Mouse (Mus musculus): Measurements from ENCODE around the gene Gm6793. TPM values are rescaled to one million over a fixed set of nuclear protein-coding genes. Genes with fewer than 3 reads are reported as not detected.
A peak's percentile ranks its signal among the peaks of the same experiment; 100 is the strongest.

Gene Gm6793
- polyA plus RNA-seq, 1 experiment, result 0.21 TPM

- peak; percentile 82 for DNase-seq
- H3K4me3 ChIP-seq (replicated peaks; ENCODE audit: extremely low read depth, low read depth, low read length), result peak within 1 kb of the TSS; percentile 96
- TF ChIP-seq POLR2A (IDR thresholded peaks at IDR 0.05; ENCODE audit: borderline replicate concordance, extremely low read depth, low read depth, low read length) (peak; percentile 73; the same call in 1 of the 2 replicates), CTCF (IDR thresholded peaks at IDR 0.05; ENCODE audit: insufficient read depth, low read length) (no peak)
- no peaks in the 10 kb centered on the region for H3K4me1 ChIP-seq (ENCODE audit: control insufficient read depth, insufficient read depth, low read length)
- WGBS, result 4% methylated on average over 33 of the region's 33 CpGs
These were observed 22.7 kb downstream of the Gm6793 start, which contains the start of gene Adat1 for GRCm38 (mm10) chr8:111992013-111992702. Adat1 (minus strand) TSS chr8:111992302.

GRCm38 (mm10) chr8:111991278-111991677 lies 23.6 kb downstream of the Gm6793 start:
- 54% methylated on average over 8 of the region's 8 CpGs for WGBS
- Histone ChIP-seq H3K4me3 (replicated peaks; ENCODE audit: extremely low read depth, low read depth, low read length) (no peak overlapping the region), H3K4me1 (ENCODE audit: control insufficient read depth, insufficient read depth, low read length) (no peaks in the 10 kb centered on the region)
- TF ChIP-seq POLR2A (IDR thresholded peaks at IDR 0.05; ENCODE audit: borderline replicate concordance, extremely low read depth, low read depth, low read length) (no peak), CTCF (IDR thresholded peaks at IDR 0.05; ENCODE audit: insufficient read depth, low read length) (no peak)
- no peak for DNase-seq

- H3K4me3 ChIP-seq (replicated peaks; ENCODE audit: extremely low read depth, low read depth, low read length), result no peak overlapping the region
- DNase-seq, result peak; percentile 75
- 5% methylated on average over 7 of the region's 7 CpGs for WGBS
- H3K4me1 ChIP-seq (ENCODE audit: control insufficient read depth, insufficient read depth, low read length), result no peaks in the 10 kb centered on the region
- TF ChIP-seq POLR2A (IDR thresholded peaks at IDR 0.05; ENCODE audit: borderline replicate concordance, extremely low read depth, low read depth, low read length) (no peak), CTCF (IDR thresholded peaks at IDR 0.05; ENCODE audit: insufficient read depth, low read length) (peak; percentile 88)
These were observed 24.9 kb downstream of the Gm6793 start for GRCm38 (mm10) chr8:111989911-111990310.

- TF ChIP-seq CTCF (IDR thresholded peaks at IDR 0.05; ENCODE audit: insufficient read depth, low read length) (no peak), POLR2A (IDR thresholded peaks at IDR 0.05; ENCODE audit: borderline replicate concordance, extremely low read depth, low read depth, low read length) (no peak)
- no peak for DNase-seq
- H3K4me3 ChIP-seq (replicated peaks; ENCODE audit: extremely low read depth, low read depth, low read length), result no peak overlapping the region
- H3K4me1 ChIP-seq (ENCODE audit: control insufficient read depth, insufficient read depth, low read length), result no peaks in the 10 kb centered on the region
- 74% methylated on average over 10 of the region's 10 CpGs for WGBS
These were observed 30.3 kb downstream of the Gm6793 start for GRCm38 (mm10) chr8:111984511-111984910.

GRCm38 (mm10) chr8:111982116-111982515 lies 32.7 kb downstream of the Gm6793 start:
- WGBS, result 71% methylated on average over 7 of the region's 7 CpGs
- no peaks in the 10 kb centered on the region for H3K4me1 ChIP-seq (ENCODE audit: control insufficient read depth, insufficient read depth, low read length)
- H3K4me3 ChIP-seq (replicated peaks; ENCODE audit: extremely low read depth, low read depth, low read length), result no peak overlapping the region
- TF ChIP-seq CTCF (IDR thresholded peaks at IDR 0.05; ENCODE audit: insufficient read depth, low read length), result peak; percentile 10; the same call in 1 of the 2 replicates
- no peak for TF ChIP-seq POLR2A (IDR thresholded peaks at IDR 0.05; ENCODE audit: borderline replicate concordance, extremely low read depth, low read depth, low read length)
- DNase-seq, result no peak

- no peak overlapping the region for H3K4me3 ChIP-seq (replicated peaks; ENCODE audit: extremely low read depth, low read depth, low read length)
- WGBS, result 76% methylated on average over 10 of the region's 10 CpGs
- no peaks in the 10 kb centered on the region for H3K4me1 ChIP-seq (ENCODE audit: control insufficient read depth, insufficient read depth, low read length)
- TF ChIP-seq POLR2A (IDR thresholded peaks at IDR 0.05; ENCODE audit: borderline replicate concordance, extremely low read depth, low read depth, low read length) (no peak), CTCF (IDR thresholded peaks at IDR 0.05; ENCODE audit: insufficient read depth, low read length) (no peak)
- DNase-seq, result no peak
These were observed 36.7 kb downstream of the Gm6793 start for GRCm38 (mm10) chr8:111978147-111978546.

- Histone ChIP-seq H3K4me3 (replicated peaks; ENCODE audit: extremely low read depth, low read depth, low read length) (no peak overlapping the region), H3K4me1 (ENCODE audit: control insufficient read depth, insufficient read depth, low read length) (no peaks in the 10 kb centered on the region)
- WGBS, result 61% methylated on average over 2 of the region's 2 CpGs
- no peak for TF ChIP-seq POLR2A (IDR thresholded peaks at IDR 0.05; ENCODE audit: borderline replicate concordance, extremely low read depth, low read depth, low read length)
- no peak for TF ChIP-seq CTCF (IDR thresholded peaks at IDR 0.05; ENCODE audit: insufficient read depth, low read length)
- DNase-seq, result no peak
These were observed 38.5 kb downstream of the Gm6793 start for GRCm38 (mm10) chr8:111976326-111976725.

GRCm38 (mm10) chr8:111975706-111976105 lies 39.1 kb downstream of the Gm6793 start:
- no peak overlapping the region for H3K4me3 ChIP-seq (replicated peaks; ENCODE audit: extremely low read depth, low read depth, low read length)
- TF ChIP-seq CTCF (IDR thresholded peaks at IDR 0.05; ENCODE audit: insufficient read depth, low read length) (no peak), POLR2A (IDR thresholded peaks at IDR 0.05; ENCODE audit: borderline replicate concordance, extremely low read depth, low read depth, low read length) (no peak)
- WGBS, result 97% methylated on average over 2 of the region's 2 CpGs
- no peaks in the 10 kb centered on the region for H3K4me1 ChIP-seq (ENCODE audit: control insufficient read depth, insufficient read depth, low read length)
- DNase-seq, result no peak

GRCm38 (mm10) chr8:111974138-111974537 lies 40.7 kb downstream of the Gm6793 start:
- H3K4me3 ChIP-seq (replicated peaks; ENCODE audit: extremely low read depth, low read depth, low read length), result no peak overlapping the region
- 92% methylated on average over 12 of the region's 12 CpGs for WGBS
- TF ChIP-seq CTCF (IDR thresholded peaks at IDR 0.05; ENCODE audit: insufficient read depth, low read length), result no peak
- no peak for TF ChIP-seq POLR2A (IDR thresholded peaks at IDR 0.05; ENCODE audit: borderline replicate concordance, extremely low read depth, low read depth, low read length)
- H3K4me1 ChIP-seq (ENCODE audit: control insufficient read depth, insufficient read depth, low read length), result no peaks in the 10 kb centered on the region
- no peak for DNase-seq

GRCm38 (mm10) chr8:111968991-111969390 lies 45.8 kb downstream of the Gm6793 start:
- H3K4me1 ChIP-seq (ENCODE audit: control insufficient read depth, insufficient read depth, low read length), result no peaks in the 10 kb centered on the region
- 57% methylated on average over 5 of the region's 5 CpGs for WGBS
- DNase-seq, result no peak
- TF ChIP-seq POLR2A (IDR thresholded peaks at IDR 0.05; ENCODE audit: borderline replicate concordance, extremely low read depth, low read depth, low read length) (no peak), CTCF (IDR thresholded peaks at IDR 0.05; ENCODE audit: insufficient read depth, low read length) (no peak)
- no peak overlapping the region for H3K4me3 ChIP-seq (replicated peaks; ENCODE audit: extremely low read depth, low read depth, low read length)

Data from lung, adult 2 months (tissue).